Mouse (Mus musculus): ENCODE measurements around the gene Pkp3. TPM values are rescaled to one million over a fixed set of nuclear protein-coding genes. Genes with fewer than 3 reads are reported as not detected.

Gene Pkp3
- polyA plus RNA-seq (2012): 0.05 TPM in 1 of 2 replicates, not detected in the other

DNA sequence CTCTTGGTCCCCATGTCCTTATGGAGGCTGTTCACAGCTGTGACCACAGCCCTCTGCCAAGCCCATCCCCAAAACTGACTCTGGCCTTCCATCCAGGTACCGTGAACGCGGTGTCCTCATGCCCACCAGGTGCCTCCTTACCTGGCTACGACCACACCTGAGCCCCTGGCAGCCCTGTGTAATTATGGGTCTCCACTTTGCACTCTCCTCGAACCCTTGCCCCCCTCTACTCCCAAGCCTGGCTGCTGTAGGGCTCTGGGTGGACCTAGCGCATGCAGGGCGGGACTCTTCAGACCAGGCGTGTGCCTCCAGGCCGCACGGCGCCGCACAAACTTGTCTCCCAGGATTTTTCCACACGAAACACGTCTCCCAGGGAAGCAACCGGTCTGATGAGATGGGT, at the start of gene Pkp3:
Gene Pkp3, plus strand, starts transcription at position 378 of the 400 bp plus-strand sequence.
- TF ChIP-seq GATA1 (IDR thresholded peaks at IDR 0.05; ENCODE audit: low read length): no peak

DNA sequence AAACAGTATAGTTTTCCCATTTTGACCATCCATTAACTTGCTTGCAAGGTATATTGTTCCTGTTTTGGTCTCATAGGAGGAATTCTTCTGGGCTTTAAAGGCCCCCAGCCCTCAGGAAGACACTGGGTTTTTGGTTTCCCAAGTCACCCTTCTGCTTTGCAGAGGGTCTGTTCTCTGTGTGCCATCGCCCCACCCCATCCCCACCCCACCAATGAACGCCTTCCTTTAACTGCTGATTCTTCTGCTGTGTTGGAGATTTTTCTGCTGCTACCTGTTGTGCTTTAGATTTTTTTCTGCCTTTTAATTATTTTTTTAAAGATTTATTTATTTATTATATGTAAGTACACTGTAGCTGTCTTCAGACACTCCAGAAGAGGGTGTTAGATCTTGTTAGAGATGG, 49.2 kb upstream of the Pkp3 start, which contains the start of gene Gm17387:
Gene Gm17387, plus strand, starts transcription at position 301 of the 400 bp plus-strand sequence.
- TF ChIP-seq GATA1 (IDR thresholded peaks at IDR 0.05; ENCODE audit: low read length): no peak

DNA sequence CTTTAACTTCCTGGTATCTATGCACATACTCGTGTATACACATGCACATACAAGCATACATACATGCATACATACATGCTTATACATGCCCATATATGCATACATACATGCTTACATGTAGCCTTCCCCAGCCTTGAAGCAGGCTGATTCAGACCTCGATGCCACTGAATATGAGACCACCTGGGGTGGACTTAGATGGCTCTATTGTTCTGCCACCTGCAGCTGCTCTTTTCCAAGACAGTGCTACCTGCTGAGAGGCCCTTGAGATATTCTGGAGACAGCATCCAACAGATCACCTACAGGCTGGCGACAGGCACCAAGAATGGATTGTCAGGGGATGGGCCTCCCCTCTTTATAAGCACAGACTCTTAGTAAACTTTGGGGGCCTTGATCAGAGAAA, 47.6 kb upstream of the Pkp3 start:
- no peak for TF ChIP-seq GATA1 (IDR thresholded peaks at IDR 0.05; ENCODE audit: low read length)

GRCm38 (mm10) chr7:141032458-141033167, 45.4 kb upstream of the Pkp3 start:
- TF ChIP-seq GATA1 (IDR thresholded peaks at IDR 0.05; ENCODE audit: low read length): no peak

- TF ChIP-seq GATA1 (IDR thresholded peaks at IDR 0.05; ENCODE audit: low read length): no peak
These were observed 39.7 kb upstream of the Pkp3 start for GRCm38 (mm10) chr7:141038090-141039032.

GRCm38 (mm10) chr7:141039386-141040107, 38.5 kb upstream of the Pkp3 start:
- TF ChIP-seq GATA1 (IDR thresholded peaks at IDR 0.05; ENCODE audit: low read length): no peak

GRCm38 (mm10) chr7:141040867-141041606, 37.0 kb upstream of the Pkp3 start:
- no peak for TF ChIP-seq GATA1 (IDR thresholded peaks at IDR 0.05; ENCODE audit: low read length)

GRCm38 (mm10) chr7:141041661-141042060, 36.4 kb upstream of the Pkp3 start:
- no peak for TF ChIP-seq GATA1 (IDR thresholded peaks at IDR 0.05; ENCODE audit: low read length)

- TF ChIP-seq GATA1 (IDR thresholded peaks at IDR 0.05; ENCODE audit: low read length): no peak
These were observed 35.5 kb upstream of the Pkp3 start for GRCm38 (mm10) chr7:141042539-141042938.

GRCm38 (mm10) chr7:141046931-141047580, 31.0 kb upstream of the Pkp3 start:
- TF ChIP-seq GATA1 (IDR thresholded peaks at IDR 0.05; ENCODE audit: low read length): peak; percentile 31

- TF ChIP-seq GATA1 (IDR thresholded peaks at IDR 0.05; ENCODE audit: low read length): no peak
These were observed 30.3 kb upstream of the Pkp3 start for GRCm38 (mm10) chr7:141047581-141048225.

- TF ChIP-seq GATA1 (IDR thresholded peaks at IDR 0.05; ENCODE audit: low read length): no peak
These were observed 29.5 kb upstream of the Pkp3 start for GRCm38 (mm10) chr7:141048226-141049218.

- TF ChIP-seq GATA1 (IDR thresholded peaks at IDR 0.05; ENCODE audit: low read length): no peak
These were observed 28.7 kb upstream of the Pkp3 start for GRCm38 (mm10) chr7:141049326-141049725.

Measured in G1E-ER4 (cell line).